Mouse (Mus musculus): ENCODE measurements at regions not wholly inside any gene's neighbourhood (a gene's known extent, or its start where the extent isn't known, plus 50 kb on each side); places are given as distances from the start of the nearest gene placed in this dataset.

DNA sequence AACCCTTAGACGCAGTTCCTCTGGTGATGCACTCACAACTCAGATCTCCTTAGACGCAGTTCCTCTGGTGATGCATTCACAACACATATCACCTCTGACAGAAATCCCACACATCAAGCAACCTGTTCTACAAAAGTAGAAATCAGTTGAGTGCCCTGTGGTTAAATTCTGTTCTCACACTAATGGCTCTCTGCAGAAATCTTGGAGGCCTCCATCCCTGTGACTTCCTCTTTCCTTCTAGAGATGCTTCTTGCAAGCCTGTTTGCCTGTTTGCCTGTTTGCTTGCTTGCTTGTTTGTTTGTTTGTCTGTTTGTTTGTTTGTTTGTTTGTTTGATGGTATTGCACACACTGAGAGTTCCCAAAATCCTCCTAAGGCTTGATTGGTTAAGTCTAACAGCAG lies 175.2 kb downstream of the Kdr start:
- Histone ChIP-seq H3K9me3 (no peaks in the 10 kb centered on the region), H3K27me3 (no peaks in the 10 kb centered on the region), H3K4me1 (replicated peaks) (no peaks in the 10 kb centered on the region), H3K27ac (no peak overlapping the region), H3K4me3 (replicated peaks) (no peak overlapping the region), H3K4me2 (no peak overlapping the region), H3K36me3 (no peaks in the 10 kb centered on the region), H3K9ac (replicated peaks) (no peak overlapping the region)
- 95% methylated on average over 2 of the region's 2 CpGs for WGBS
- ATAC-seq (ENCODE audit: insufficient number of reproducible peaks, insufficient read depth, low FRiP score, low TSS enrichment, low read depth) = no peak

DNA sequence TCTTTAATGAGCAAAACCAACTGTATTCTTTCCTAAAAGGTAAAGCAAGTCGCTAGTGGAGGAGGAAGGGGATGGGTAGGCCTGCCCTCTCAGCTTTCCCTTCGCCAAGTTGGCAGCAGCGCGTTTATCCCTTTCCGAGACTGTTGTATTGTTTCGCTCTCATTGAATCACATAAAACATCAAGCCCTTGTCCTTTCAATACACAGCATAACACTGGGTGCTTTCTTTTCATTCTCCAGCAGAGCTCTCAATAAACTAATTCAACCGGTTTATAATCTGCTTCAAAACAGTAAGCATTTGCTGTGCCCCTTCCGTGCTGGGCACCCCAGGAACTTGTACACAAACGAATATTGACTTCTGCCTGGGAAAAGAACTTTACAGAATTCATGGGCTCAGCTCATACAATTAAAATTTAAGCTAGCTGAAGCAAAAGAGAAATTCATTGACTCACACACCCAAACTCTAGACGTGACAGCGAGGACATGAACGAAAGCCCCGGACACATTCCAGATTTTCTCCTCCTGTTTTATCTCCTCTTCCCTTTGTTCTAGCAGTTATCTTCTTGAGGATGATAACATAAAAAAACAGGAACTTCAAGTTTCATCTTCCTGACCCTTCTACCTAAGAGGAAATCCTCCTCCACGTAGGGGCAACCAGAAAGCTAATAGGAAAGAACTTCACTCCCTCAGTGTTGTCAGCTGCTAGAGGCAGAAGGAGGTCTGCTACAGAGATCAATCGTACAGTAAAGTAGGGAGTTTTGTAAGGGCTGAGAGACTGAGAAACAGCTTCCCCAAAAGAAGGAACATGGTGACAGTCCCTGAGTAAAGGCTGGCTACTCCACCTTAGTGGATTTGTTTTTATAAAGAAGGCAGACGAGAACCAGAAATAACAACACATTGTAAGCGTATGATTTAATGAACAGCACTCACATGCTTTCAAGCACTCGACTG lies 177.9 kb downstream of the Kdr start:
- Histone ChIP-seq H3K9me3 (no peaks in the 10 kb centered on the region), H3K4me1 (replicated peaks) (no peaks in the 10 kb centered on the region), H3K36me3 (no peaks in the 10 kb centered on the region), H3K27me3 (no peaks in the 10 kb centered on the region), H3K27ac (no peak overlapping the region), H3K9ac (replicated peaks) (no peak overlapping the region), H3K4me3 (replicated peaks) (no peak overlapping the region), H3K4me2 (no peak overlapping the region)
- 84% methylated on average over 18 of the region's 18 CpGs for WGBS
- no peak for ATAC-seq (ENCODE audit: insufficient number of reproducible peaks, insufficient read depth, low FRiP score, low TSS enrichment, low read depth)

DNA sequence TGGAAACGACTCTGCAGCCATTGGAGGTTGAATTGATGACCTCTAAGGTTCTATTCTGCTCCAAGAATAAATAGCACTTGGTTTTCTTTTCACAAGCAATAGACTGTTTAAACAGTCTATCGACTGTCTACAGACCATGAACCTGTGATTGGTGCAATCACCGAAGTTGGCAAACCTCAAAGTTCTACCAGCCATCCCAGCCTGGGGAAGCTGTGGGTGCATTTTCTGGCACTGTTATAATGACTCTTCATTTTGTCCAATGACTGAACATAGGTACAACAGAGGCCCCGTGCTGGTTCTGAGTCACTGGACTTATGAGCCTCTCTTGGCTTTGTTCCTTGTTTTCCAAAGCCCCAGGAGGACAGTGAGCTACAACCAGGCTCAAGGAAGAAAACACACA lies 178.6 kb downstream of the Kdr start:
- H3K27ac ChIP-seq = no peak overlapping the region
- 82% methylated on average over 4 of the region's 4 CpGs for WGBS
- no peaks in the 10 kb centered on the region for H3K4me1 ChIP-seq (replicated peaks)
- ATAC-seq (ENCODE audit: insufficient number of reproducible peaks, insufficient read depth, low FRiP score, low TSS enrichment, low read depth) = no peak
- no peaks in the 10 kb centered on the region for H3K9me3 ChIP-seq
- H3K4me3 ChIP-seq (replicated peaks) = no peak overlapping the region
- no peaks in the 10 kb centered on the region for H3K36me3 ChIP-seq
- no peaks in the 10 kb centered on the region for H3K27me3 ChIP-seq
- no peak overlapping the region for H3K9ac ChIP-seq (replicated peaks)
- no peak overlapping the region for H3K4me2 ChIP-seq

DNA sequence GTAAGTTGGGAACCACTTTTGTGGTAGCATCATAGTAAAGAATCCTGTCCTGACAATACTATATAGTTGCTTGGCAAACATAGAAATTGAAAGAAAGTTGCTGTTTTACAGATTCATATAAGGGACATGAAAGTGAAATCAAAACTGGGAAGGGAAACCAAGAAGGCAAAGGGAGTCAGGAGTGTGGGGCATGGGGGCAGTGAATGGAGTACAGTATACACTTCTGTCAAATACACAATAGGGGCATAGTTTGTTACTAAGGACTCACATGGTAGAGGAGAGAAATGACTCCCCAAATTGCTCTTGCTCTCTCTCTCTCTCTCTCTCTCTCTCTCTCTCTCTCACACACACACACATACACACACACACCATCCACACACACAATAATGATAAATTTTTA lies 185.1 kb downstream of the Kdr start:
- no peak for ATAC-seq (ENCODE audit: insufficient number of reproducible peaks, insufficient read depth, low FRiP score, low TSS enrichment, low read depth)
- H3K4me2 ChIP-seq = no peak overlapping the region
- H3K4me3 ChIP-seq (replicated peaks) = no peak overlapping the region
- H3K9ac ChIP-seq (replicated peaks) = no peak overlapping the region
- H3K27me3 ChIP-seq = no peaks in the 10 kb centered on the region
- H3K27ac ChIP-seq = no peak overlapping the region
- no peaks in the 10 kb centered on the region for H3K4me1 ChIP-seq (replicated peaks)
- no peaks in the 10 kb centered on the region for H3K36me3 ChIP-seq
- no peaks in the 10 kb centered on the region for H3K9me3 ChIP-seq

DNA sequence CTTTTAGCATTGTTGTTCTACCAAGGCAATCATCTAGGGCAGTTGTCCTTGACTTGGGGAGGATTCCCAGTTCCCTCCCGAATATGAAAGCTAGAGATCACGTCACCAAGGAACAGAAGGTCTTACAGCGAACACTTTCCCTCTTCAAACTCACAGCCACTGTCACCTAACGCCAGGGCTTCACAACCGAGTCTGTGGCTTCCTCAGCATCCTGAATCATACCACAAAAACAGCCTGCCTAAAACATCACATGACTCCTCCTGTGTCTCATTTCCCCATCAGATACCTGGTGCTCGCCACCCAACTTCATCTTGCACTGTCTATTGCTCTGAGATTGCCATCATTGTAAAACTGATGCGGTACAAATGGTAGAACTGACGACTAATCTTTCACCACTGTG lies 186.5 kb downstream of the Kdr start:
- Histone ChIP-seq H3K27me3 (no peaks in the 10 kb centered on the region), H3K27ac (no peak overlapping the region), H3K4me2 (no peak overlapping the region), H3K4me3 (replicated peaks) (no peak overlapping the region), H3K9me3 (no peaks in the 10 kb centered on the region), H3K4me1 (replicated peaks) (no peaks in the 10 kb centered on the region), H3K9ac (replicated peaks) (no peak overlapping the region), H3K36me3 (no peaks in the 10 kb centered on the region)
- 87% methylated on average over 8 of the region's 8 CpGs for WGBS
- no peak for ATAC-seq (ENCODE audit: insufficient number of reproducible peaks, insufficient read depth, low FRiP score, low TSS enrichment, low read depth)

DNA sequence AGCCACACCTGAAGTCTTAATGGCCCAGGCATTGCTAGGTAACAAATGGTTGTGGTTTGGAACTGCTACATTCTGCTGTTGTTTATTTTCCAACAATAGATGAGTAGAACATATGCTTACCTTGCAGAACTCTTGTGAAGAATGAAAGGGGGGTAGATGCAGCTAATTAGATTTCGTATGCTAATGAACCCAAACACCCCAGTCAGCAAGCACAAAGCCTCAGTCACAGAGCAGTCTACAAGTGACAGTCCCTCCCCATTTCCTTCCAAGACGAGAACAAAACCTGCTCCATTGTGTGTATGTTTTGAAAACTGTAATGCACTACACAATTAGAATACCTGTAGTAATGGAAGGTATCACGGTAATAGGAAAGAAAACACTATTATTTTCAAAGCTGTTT lies 190.2 kb downstream of the Kdr start:
- 55% methylated on average over 3 of the region's 3 CpGs for WGBS
- H3K27ac ChIP-seq = no peak overlapping the region
- ATAC-seq (ENCODE audit: insufficient number of reproducible peaks, insufficient read depth, low FRiP score, low TSS enrichment, low read depth) = no peak
- H3K4me1 ChIP-seq (replicated peaks) = no peaks in the 10 kb centered on the region
- no peak overlapping the region for H3K4me2 ChIP-seq
- no peak overlapping the region for H3K9ac ChIP-seq (replicated peaks)
- H3K36me3 ChIP-seq = no peaks in the 10 kb centered on the region
- no peaks in the 10 kb centered on the region for H3K9me3 ChIP-seq
- no peaks in the 10 kb centered on the region for H3K27me3 ChIP-seq
- no peak overlapping the region for H3K4me3 ChIP-seq (replicated peaks)

DNA sequence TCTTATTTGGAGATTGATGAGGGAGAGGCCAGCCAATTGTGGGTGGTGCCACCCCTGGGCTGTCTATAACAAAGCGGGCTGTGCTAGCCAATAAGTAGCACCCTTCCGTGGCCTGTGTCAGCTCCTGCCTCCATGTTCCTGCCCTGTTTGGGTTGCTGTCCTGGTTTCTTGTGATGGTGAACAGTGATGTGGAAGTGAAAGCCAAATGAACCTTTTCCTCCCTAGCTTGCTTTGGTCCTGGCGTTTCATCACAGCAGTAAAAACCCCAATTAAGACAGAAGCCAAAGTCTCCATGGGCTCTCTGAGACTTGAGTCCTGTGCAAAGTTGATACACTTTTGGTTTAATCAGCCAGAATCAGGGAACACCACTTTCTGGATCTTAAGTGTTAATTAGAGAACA lies 192.1 kb downstream of the Kdr start:
- 81% methylated on average over 3 of the region's 3 CpGs for WGBS
- H3K27me3 ChIP-seq = no peaks in the 10 kb centered on the region

DNA sequence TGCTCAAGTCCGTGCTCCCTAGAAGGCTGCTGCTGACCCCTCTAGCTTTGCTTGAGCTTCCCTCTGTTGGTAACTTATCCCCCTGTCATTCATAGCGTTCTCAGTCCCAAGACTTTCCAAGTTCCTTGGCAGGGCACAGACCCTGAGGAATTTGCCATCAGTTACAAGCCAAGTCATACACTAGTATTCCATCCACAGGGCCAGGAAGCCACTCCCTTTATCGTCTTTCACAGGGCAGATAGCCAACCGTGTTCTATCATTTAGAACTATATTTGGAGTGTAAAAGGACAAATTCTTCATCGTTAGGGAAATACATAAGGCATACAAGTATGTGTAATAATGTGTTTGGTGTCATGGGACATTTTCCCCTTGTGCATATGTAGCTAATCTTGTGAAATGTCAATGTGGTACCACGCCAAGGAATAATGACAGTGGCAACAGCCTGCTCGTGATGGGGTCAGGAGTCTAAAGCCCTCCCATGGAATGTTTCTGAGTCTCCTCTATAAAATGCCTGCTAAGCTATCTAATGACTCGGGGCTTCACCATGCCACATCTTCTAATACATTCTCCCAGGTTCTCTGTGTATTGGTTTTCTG lies 193.2 kb downstream of the Kdr start:
- no peak overlapping the region for H3K9ac ChIP-seq (replicated peaks)
- no peaks in the 10 kb centered on the region for H3K9me3 ChIP-seq
- no peaks in the 10 kb centered on the region for H3K27me3 ChIP-seq
- no peak overlapping the region for H3K27ac ChIP-seq
- no peak for ATAC-seq (ENCODE audit: insufficient number of reproducible peaks, insufficient read depth, low FRiP score, low TSS enrichment, low read depth)
- no peak overlapping the region for H3K4me3 ChIP-seq (replicated peaks)
- WGBS = 84% methylated on average over 8 of the region's 8 CpGs
- no peaks in the 10 kb centered on the region for H3K36me3 ChIP-seq
- no peak overlapping the region for H3K4me2 ChIP-seq
- no peaks in the 10 kb centered on the region for H3K4me1 ChIP-seq (replicated peaks)

More for the DNA sequence above, 192.1 kb downstream of the Kdr start:
- Histone ChIP-seq H3K36me3 (no peaks in the 10 kb centered on the region), H3K4me1 (replicated peaks) (no peaks in the 10 kb centered on the region), H3K4me3 (replicated peaks) (no peak overlapping the region), H3K4me2 (no peak overlapping the region), H3K9ac (replicated peaks) (no peak overlapping the region), H3K9me3 (no peaks in the 10 kb centered on the region), H3K27ac (no peak overlapping the region)
- no peak for ATAC-seq (ENCODE audit: insufficient number of reproducible peaks, insufficient read depth, low FRiP score, low TSS enrichment, low read depth)

DNA sequence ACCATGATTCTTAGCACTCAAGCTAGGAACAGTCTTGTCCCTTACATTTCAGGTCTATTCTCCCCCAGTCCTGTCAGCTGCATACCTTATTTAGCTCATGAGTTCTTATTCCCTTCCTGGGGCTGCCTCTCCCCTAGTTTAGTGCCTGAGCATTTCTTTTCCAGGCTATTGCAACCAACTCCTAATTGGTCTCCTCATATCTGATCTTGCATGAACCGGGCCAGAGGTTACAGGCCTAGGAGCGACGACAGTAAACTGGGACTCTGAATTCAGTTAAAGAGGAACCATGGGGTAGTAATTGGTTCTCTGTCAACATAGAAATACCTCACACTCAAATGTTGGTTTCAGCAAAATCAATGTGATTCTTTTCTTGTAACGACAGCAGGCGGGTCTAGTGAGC lies 195.9 kb downstream of the Kit start:
- Histone ChIP-seq H3K27ac (no peak overlapping the region), H3K4me1 (replicated peaks) (no peaks in the 10 kb centered on the region), H3K4me3 (replicated peaks) (no peak overlapping the region), H3K36me3 (no peaks in the 10 kb centered on the region), H3K4me2 (no peak overlapping the region), H3K27me3 (no peaks in the 10 kb centered on the region), H3K9ac (replicated peaks) (no peak overlapping the region), H3K9me3 (no peaks in the 10 kb centered on the region)
- WGBS = 80% methylated on average over 5 of the region's 5 CpGs
- no peak for ATAC-seq (ENCODE audit: insufficient number of reproducible peaks, insufficient read depth, low FRiP score, low TSS enrichment, low read depth)

DNA sequence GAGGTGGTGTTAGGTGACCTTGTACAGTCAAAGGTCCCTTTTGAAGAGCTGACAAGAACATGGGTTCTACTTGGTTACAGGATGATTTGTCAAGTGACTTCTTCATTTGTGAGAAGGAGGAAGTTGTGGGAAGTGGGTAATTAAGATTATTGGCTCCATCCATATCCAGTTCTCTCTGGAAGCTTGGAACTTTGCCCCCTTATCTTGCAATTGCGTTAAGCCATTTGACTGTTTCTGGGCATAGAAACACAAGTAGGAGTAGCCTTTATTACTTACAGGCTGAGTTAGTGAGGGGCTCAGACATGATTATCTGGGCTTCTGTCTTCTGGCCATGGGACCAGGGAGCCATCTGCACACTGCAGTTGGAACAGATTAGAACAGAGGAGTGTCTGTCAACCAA lies 192.5 kb downstream of the Kit start:
- no peaks in the 10 kb centered on the region for H3K9me3 ChIP-seq
- no peak overlapping the region for H3K4me2 ChIP-seq
- H3K4me3 ChIP-seq (replicated peaks) = no peak overlapping the region
- no peaks in the 10 kb centered on the region for H3K27me3 ChIP-seq
- no peaks in the 10 kb centered on the region for H3K4me1 ChIP-seq (replicated peaks)
- WGBS = 90% methylated on average over 1 of the region's 1 CpGs
- H3K36me3 ChIP-seq = no peaks in the 10 kb centered on the region
- H3K27ac ChIP-seq = no peak overlapping the region
- H3K9ac ChIP-seq (replicated peaks) = no peak overlapping the region
- no peak for ATAC-seq (ENCODE audit: insufficient number of reproducible peaks, insufficient read depth, low FRiP score, low TSS enrichment, low read depth)

DNA sequence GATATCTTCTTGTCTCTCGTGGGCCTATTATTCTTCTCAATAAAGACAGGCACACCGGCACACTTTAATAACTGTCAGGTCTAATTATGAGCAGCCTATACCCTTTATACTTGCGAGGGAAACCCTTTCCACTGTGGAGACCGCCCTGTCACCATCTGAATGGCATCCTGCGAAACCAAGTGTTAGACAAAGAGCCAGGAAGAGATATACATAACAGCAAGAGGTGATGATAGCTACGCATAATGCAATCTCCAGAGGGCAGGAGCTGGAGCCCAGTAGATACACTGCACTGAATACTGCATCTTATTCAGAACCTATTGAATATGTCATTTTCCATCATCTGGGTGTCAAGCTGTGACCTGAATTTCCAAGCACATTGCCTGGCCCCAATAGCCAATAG lies 187.7 kb downstream of the Kit start:
- Histone ChIP-seq H3K4me3 (replicated peaks) (no peak overlapping the region), H3K27me3 (no peaks in the 10 kb centered on the region), H3K9me3 (no peaks in the 10 kb centered on the region), H3K36me3 (no peaks in the 10 kb centered on the region), H3K27ac (no peak overlapping the region), H3K9ac (replicated peaks) (no peak overlapping the region), H3K4me1 (replicated peaks) (no peaks in the 10 kb centered on the region), H3K4me2 (no peak overlapping the region)
- 81% methylated on average over 6 of the region's 6 CpGs for WGBS
- ATAC-seq (ENCODE audit: insufficient number of reproducible peaks, insufficient read depth, low FRiP score, low TSS enrichment, low read depth) = no peak
